Mouse (Mus musculus): ENCODE measurements at regions not wholly inside any gene's neighbourhood (a gene's known extent, or its start where the extent isn't known, plus 50 kb on each side); places are given as distances from the start of the nearest gene placed in this dataset.

DNA sequence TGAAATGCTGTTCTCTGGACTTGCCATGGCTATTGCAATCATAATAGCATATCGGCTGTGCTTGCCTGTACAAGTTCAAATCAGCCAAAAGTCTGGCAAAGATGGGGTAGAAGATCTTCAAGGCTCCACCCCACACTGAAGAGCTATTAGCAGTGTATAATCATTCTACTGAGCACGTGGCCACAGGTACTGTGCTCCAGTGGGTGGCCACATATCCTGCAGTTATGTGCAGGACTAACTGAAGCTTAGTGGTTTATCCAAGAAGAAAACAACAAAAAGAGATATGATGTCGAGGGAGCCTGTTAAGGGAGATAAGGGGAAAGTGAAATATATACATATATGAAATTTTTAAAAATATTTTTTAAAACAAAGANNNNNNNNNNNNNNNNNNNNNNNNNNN, 309.2 kb downstream of the Meis1 start:
- TF ChIP-seq CTCF (IDR thresholded peaks at IDR 0.05) (no peak), EP300 (IDR thresholded peaks at IDR 0.05; ENCODE audit: insufficient read depth, low read depth, low read length) (no peak), POLR2A (IDR thresholded peaks at IDR 0.05; ENCODE audit: insufficient read depth, low read depth, low read length) (no peak)
